Mouse (Mus musculus) limb, embryonic 12.5 days (tissue): ENCODE measurements around the gene Taf5l. TPM values are rescaled to one million over a fixed set of nuclear protein-coding genes. Genes with fewer than 3 reads are reported as not detected.
A peak's percentile ranks its signal among the peaks of the same experiment; 100 is the strongest.

Experiments
- ATAC-seq: fragments of 200-750 bp; cut with Nextera tagmentation; 2 replicates; pipeline ENCODE4 v1.8.0; 2017; ENCODE audit warnings: low read depth, moderate TSS enrichment; ENCODE audit not compliant: insufficient number of reproducible peaks, insufficient read depth, low FRiP score, low TSS enrichment
- H3K27ac ChIP-seq: fragments of 300-500 bp; sonication (generic); 2 replicates; pipeline ENCODE4 v1.5.1; 2016; ENCODE audit warnings: mild to moderate bottlenecking, moderate library complexity
- H3K27me3 ChIP-seq: fragments of 300-500 bp; sonication (generic); 2 replicates; pipeline ENCODE4 v1.6.1; 2016; ENCODE audit warnings: mild to moderate bottlenecking, moderate library complexity
- H3K36me3 ChIP-seq: fragments of 300-500 bp; sonication (generic); 2 replicates; pipeline ENCODE4 v1.6.1; 2016; ENCODE audit warnings: mild to moderate bottlenecking, moderate library complexity
- H3K4me1 ChIP-seq: fragments of 300-500 bp; sonication (generic); replicated peaks from 2 replicates; pipeline ENCODE4 v1.6.1; 2016
- H3K4me2 ChIP-seq: fragments of 300-500 bp; sonication (generic); 2 replicates; pipeline ENCODE4 v1.6.1; 2016; ENCODE audit warnings: mild to moderate bottlenecking, moderate library complexity
- H3K4me3 ChIP-seq: fragments of 300-500 bp; sonication (generic); replicated peaks from 2 replicates; pipeline ENCODE4 v1.5.1; 2016; ENCODE audit warnings: mild to moderate bottlenecking
- H3K9ac ChIP-seq: fragments of 300-500 bp; sonication (generic); replicated peaks from 2 replicates; pipeline ENCODE4 v1.6.1; 2016; ENCODE audit warnings: mild to moderate bottlenecking, moderate library complexity
- H3K9me3 ChIP-seq: fragments of 300-500 bp; sonication (generic); 2 replicates; pipeline ENCODE4 v1.6.1; 2016; ENCODE audit warnings: mild to moderate bottlenecking, moderate library complexity
- WGBS: fragments of 180-500 bp; shearing (Covaris S2); methylation state at CpG from one replicate; pipeline ENCODE4 v1.1.7; 2016; 5-methylcytosine and 5-hydroxymethylcytosine counted together
- polyA plus RNA-seq: library from polyadenylated mRNA; unstranded; fragments of >200 nt; fragmentation: Nextera tagmentation; extraction: Ambion mirVana; gene quantifications from 2 replicates; pipeline ENCODE4 v1.2.1, GENCODE M21; 2016

The Taf5l gene
- 45.7 and 48.9 TPM in 2 replicates for polyA plus RNA-seq

GRCm38 (mm10) chr8:124021237-124022227 lies at the start of gene Taf5l, which contains the start of gene Urb2:
TSS of gene Taf5l (minus strand) at chr8:124021397.
TSS of gene Urb2 (plus strand) at chr8:124021508.
- peak within 1 kb of the TSS; percentile 97 for H3K27ac ChIP-seq
- H3K9ac ChIP-seq, result peak within 1 kb of the TSS; percentile 84
- peak within 1 kb of the TSS; percentile 69 for H3K4me2 ChIP-seq
- H3K27me3 ChIP-seq, result no peaks in the 10 kb centered on the region
- peaks cover 32% of the 10 kb centered on the region for H3K36me3 ChIP-seq
- H3K4me1 ChIP-seq, result peaks cover 23% of the 10 kb centered on the region
- under 1% methylated on average over 64 of the region's 74 CpGs for WGBS
- H3K9me3 ChIP-seq, result no peaks in the 10 kb centered on the region
- H3K4me3 ChIP-seq, result peak within 1 kb of the TSS; percentile 70
- ATAC-seq, result peak; percentile 89

- no peaks in the 10 kb centered on the region for H3K36me3 ChIP-seq
- ATAC-seq, result no peak
- peaks cover 25% of the 10 kb centered on the region for H3K4me1 ChIP-seq
- no peak overlapping the region for H3K9ac ChIP-seq
- H3K4me2 ChIP-seq, result peak overlapping the region; percentile 8; the same call in 1 of the 2 replicates
- no peak overlapping the region for H3K4me3 ChIP-seq
- H3K27me3 ChIP-seq, result no peaks in the 10 kb centered on the region
- WGBS, result 25% methylated on average over 18 of the region's 18 CpGs
- no peak overlapping the region; the same call in 1 of the 2 replicates for H3K27ac ChIP-seq
- no peaks in the 10 kb centered on the region for H3K9me3 ChIP-seq
Measured at GRCm38 (mm10) chr8:124070363-124071324, 49.4 kb upstream of the Taf5l start.

GRCm38 (mm10) chr8:124067059-124067750 lies 46.0 kb upstream of the Taf5l start:
- Histone ChIP-seq H3K27me3 (no peaks in the 10 kb centered on the region), H3K36me3 (no peaks in the 10 kb centered on the region), H3K4me1 (peaks cover 24% of the 10 kb centered on the region), H3K27ac (peak overlapping the region; percentile 57), H3K4me3 (no peak overlapping the region), H3K4me2 (no peak overlapping the region), H3K9ac (no peak overlapping the region), H3K9me3 (no peaks in the 10 kb centered on the region)
- WGBS, result 68% methylated on average over 4 of the region's 4 CpGs
- ATAC-seq, result no peak

- no peaks in the 10 kb centered on the region for H3K36me3 ChIP-seq
- peak overlapping the region; percentile 57; the same call in 1 of the 2 replicates for H3K27ac ChIP-seq
- no peak; the same call in 1 of the 2 replicates for ATAC-seq
- H3K4me2 ChIP-seq, result no peak overlapping the region
- H3K4me3 ChIP-seq, result no peak overlapping the region
- no peaks in the 10 kb centered on the region for H3K27me3 ChIP-seq
- WGBS, result 56% methylated on average over 4 of the region's 4 CpGs
- no peaks in the 10 kb centered on the region for H3K9me3 ChIP-seq
- H3K9ac ChIP-seq, result no peak overlapping the region
- peaks cover 24% of the 10 kb centered on the region for H3K4me1 ChIP-seq
Measured at GRCm38 (mm10) chr8:124066325-124067058, 45.3 kb upstream of the Taf5l start.

- 75% methylated on average over 11 of the region's 11 CpGs for WGBS
Measured at GRCm38 (mm10) chr8:124056832-124057655, 35.8 kb upstream of the Taf5l start.

GRCm38 (mm10) chr8:124052568-124052967 lies 31.4 kb upstream of the Taf5l start:
- Histone ChIP-seq H3K27me3 (no peaks in the 10 kb centered on the region), H3K9me3 (no peaks in the 10 kb centered on the region), H3K27ac (no peak overlapping the region), H3K4me3 (no peak overlapping the region), H3K4me1 (no peaks in the 10 kb centered on the region), H3K4me2 (no peak overlapping the region), H3K36me3 (peaks cover 12% of the 10 kb centered on the region), H3K9ac (no peak overlapping the region)
- WGBS, result 46% methylated on average over 4 of the region's 4 CpGs
- no peak for ATAC-seq

More at GRCm38 (mm10) chr8:124056832-124057655, 35.8 kb upstream of the Taf5l start:
- no peaks in the 10 kb centered on the region for H3K9me3 ChIP-seq
- no peaks in the 10 kb centered on the region for H3K27me3 ChIP-seq
- no peaks in the 10 kb centered on the region for H3K4me1 ChIP-seq
- H3K4me3 ChIP-seq, result no peak overlapping the region
- H3K36me3 ChIP-seq, result no peaks in the 10 kb centered on the region
- H3K27ac ChIP-seq, result no peak overlapping the region
- no peak for ATAC-seq
- no peak overlapping the region for H3K4me2 ChIP-seq
- H3K9ac ChIP-seq, result no peak overlapping the region

- no peaks in the 10 kb centered on the region for H3K27me3 ChIP-seq
- 28% methylated on average over 3 of the region's 3 CpGs for WGBS
- no peak overlapping the region for H3K4me2 ChIP-seq
- no peaks in the 10 kb centered on the region for H3K9me3 ChIP-seq
- H3K4me3 ChIP-seq, result no peak overlapping the region
- no peaks in the 10 kb centered on the region for H3K4me1 ChIP-seq
- H3K36me3 ChIP-seq, result peaks cover 17% of the 10 kb centered on the region
- no peak overlapping the region for H3K27ac ChIP-seq
- 0 out of 2 replicates have a peak, but pooled peaks have one; percentile 47 for ATAC-seq
- H3K9ac ChIP-seq, result no peak overlapping the region
Measured at GRCm38 (mm10) chr8:124052110-124052509, 30.9 kb upstream of the Taf5l start.

GRCm38 (mm10) chr8:124045856-124046255 lies 24.7 kb upstream of the Taf5l start:
- H3K27me3 ChIP-seq, result no peaks in the 10 kb centered on the region
- no peak overlapping the region for H3K27ac ChIP-seq
- no peak overlapping the region for H3K4me3 ChIP-seq
- peaks cover 67% of the 10 kb centered on the region for H3K36me3 ChIP-seq
- H3K9me3 ChIP-seq, result no peaks in the 10 kb centered on the region
- no peaks in the 10 kb centered on the region for H3K4me1 ChIP-seq
- 92% methylated on average over 8 of the region's 8 CpGs for WGBS
- H3K9ac ChIP-seq, result no peak overlapping the region
- no peak overlapping the region for H3K4me2 ChIP-seq
- ATAC-seq, result no peak

- no peak overlapping the region for H3K4me3 ChIP-seq
- H3K27me3 ChIP-seq, result no peaks in the 10 kb centered on the region
- H3K27ac ChIP-seq, result no peak overlapping the region
- no peak overlapping the region for H3K9ac ChIP-seq
- H3K4me1 ChIP-seq, result no peaks in the 10 kb centered on the region
- no peak for ATAC-seq
- WGBS, result 94% methylated on average over 12 of the region's 12 CpGs
- peaks cover 74% of the 10 kb centered on the region for H3K36me3 ChIP-seq
- no peaks in the 10 kb centered on the region for H3K9me3 ChIP-seq
- H3K4me2 ChIP-seq, result no peak overlapping the region
Measured at GRCm38 (mm10) chr8:124044931-124045330, 23.7 kb upstream of the Taf5l start.
